Mouse (Mus musculus) CH12.LX (cell line): Measurements from ENCODE around the gene Ostm1.

Experiments used
- BHLHE40 ChIP-seq: IDR thresholded peaks from 2 replicates; pipeline ENCODE4 v1.6.1; 2011; ENCODE audit warnings: mild to moderate bottlenecking, low read depth, low read length, improper control_type of control experiment
- CHD2 ChIP-seq: IDR thresholded peaks from 2 replicates; pipeline ENCODE4 v1.6.1; 2011; ENCODE audit warnings: low read length, improper control_type of control experiment
- CTCF ChIP-seq, 2 experiments: IDR thresholded peaks in 1 of 2; conservative IDR thresholded peaks in 1 of 2; 2 replicates each; pipeline ENCODE4 v1.5.1; 2011 to 2012; ENCODE audit warnings: low read depth in 2 of 2, low read length in 2 of 2, improper control_type of control experiment in 1 of 2, inconsistent platforms in 1 of 2, mild to moderate bottlenecking in 1 of 2, moderate library complexity in 1 of 2
- MAFK ChIP-seq: IDR thresholded peaks from 2 replicates; pipeline ENCODE4 v1.6.1; 2011; ENCODE audit warnings: low read length, improper control_type of control experiment; ENCODE audit not compliant: insufficient replicate concordance
- MAZ ChIP-seq: IDR thresholded peaks from 2 replicates; pipeline ENCODE4 v1.6.1; 2012; ENCODE audit warnings: low read depth, mild to moderate bottlenecking, inconsistent platforms, low read length, improper control_type of control experiment, moderate library complexity
- MEF2A ChIP-seq: IDR thresholded peaks from 2 replicates; pipeline ENCODE4 v1.6.1; 2014; ENCODE audit warnings: low read depth, mild to moderate bottlenecking, inconsistent platforms, low read length, improper control_type of control experiment, borderline replicate concordance
- POLR2A ChIP-seq: IDR thresholded peaks from 2 replicates; pipeline ENCODE4 v1.6.1; 2011; ENCODE audit warnings: low read depth, mild to moderate bottlenecking, improper control_type of control experiment, low read length
- RAD21 ChIP-seq: IDR thresholded peaks from 2 replicates; pipeline ENCODE4 v1.6.1; 2011; ENCODE audit warnings: low read depth, mild to moderate bottlenecking, low read length, improper control_type of control experiment, moderate library complexity
- TBP ChIP-seq: conservative IDR thresholded peaks from 2 replicates; pipeline ENCODE4 v1.6.1; 2011; ENCODE audit warnings: low read depth, low read length, improper control_type of control experiment
- UBTF ChIP-seq: IDR thresholded peaks from 2 replicates; pipeline ENCODE4 v1.6.1; 2012; ENCODE audit warnings: low read depth, mild to moderate bottlenecking, inconsistent platforms, low read length, improper control_type of control experiment, moderate library complexity

GRCm38 (mm10) chr10:42545707-42546503, 37.7 kb upstream of the Ostm1 start:
- no peak for TF ChIP-seq TBP
- TF ChIP-seq CTCF (conservative IDR thresholded peaks at IDR 0.05 in 1 of 2, IDR thresholded peaks at IDR 0.05 in 1 of 2; ENCODE audit: low read depth in 2 of 2, low read length in 2 of 2), result no peak
- TF ChIP-seq POLR2A, result no peak
- TF ChIP-seq BHLHE40, result no peak
- TF ChIP-seq MEF2A, result no peak
- no peak for TF ChIP-seq UBTF
- no peak for TF ChIP-seq MAZ
- TF ChIP-seq CHD2, result no peak
- no peak for TF ChIP-seq RAD21
- no peak for TF ChIP-seq MAFK
